Mouse (Mus musculus): ENCODE results near the gene Plagl1. TPM values are rescaled to one million over a fixed set of nuclear protein-coding genes. Genes with fewer than 3 reads are reported as not detected.

Plagl1 gene
- polyA plus RNA-seq, 1 experiment from 2014 or later, result 391 TPM

GRCm38 (mm10) chr10:13155377-13155776 is 95.1 kb downstream of the Plagl1 start:
- Histone ChIP-seq H3K4me3 (ENCODE audit: low read depth, low read length) (no peak overlapping the region), H3K9ac (ENCODE audit: low read depth, low read length) (no peak overlapping the region), H3K4me2 (ENCODE audit: low read depth, low read length) (no peak overlapping the region), H3K9me3 (ENCODE audit: control insufficient read depth, low read length) (no peaks in the 10 kb centered on the region), H3K4me1 (ENCODE audit: control insufficient read depth, insufficient read depth, low read length) (no peaks in the 10 kb centered on the region), H3K36me3 (ENCODE audit: control insufficient read depth, insufficient read depth, low read length) (no peaks in the 10 kb centered on the region), H3K27ac (replicated peaks; ENCODE audit: low read depth, low read length) (no peak overlapping the region), H3K27me3 (replicated peaks; ENCODE audit: control insufficient read depth, insufficient read depth, low read length) (no peaks in the 10 kb centered on the region)
- 78% methylated on average over 5 of the region's 5 CpGs for WGBS
- ATAC-seq (ENCODE audit: low read depth), result no peak
- DNase-seq (ENCODE audit: low spot score), result no peak

DNA sequence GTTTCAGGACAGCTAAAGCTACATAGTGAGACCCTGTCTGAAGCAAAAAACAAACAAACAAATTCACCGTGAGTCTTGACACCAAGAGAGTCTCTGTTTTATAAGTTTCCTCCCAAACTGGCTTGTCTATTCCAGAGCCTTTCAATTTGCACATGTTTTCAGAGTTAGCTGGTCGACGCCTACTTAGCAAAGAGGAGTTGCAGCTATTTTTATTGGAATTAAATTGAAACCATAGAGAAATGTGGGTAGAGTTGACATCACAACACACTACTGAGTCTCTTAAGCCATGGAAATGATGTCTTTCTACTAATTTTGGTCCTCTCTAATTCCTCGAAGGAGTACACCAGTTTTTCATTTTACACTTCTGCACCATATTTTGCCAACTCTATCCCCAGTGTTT is 100.6 kb downstream of the Plagl1 start:
- H3K4me1 ChIP-seq (ENCODE audit: control insufficient read depth, insufficient read depth, low read length), result no peaks in the 10 kb centered on the region
- H3K4me2 ChIP-seq (ENCODE audit: low read depth, low read length), result no peak overlapping the region
- H3K27me3 ChIP-seq (replicated peaks; ENCODE audit: control insufficient read depth, insufficient read depth, low read length), result no peaks in the 10 kb centered on the region
- DNase-seq (ENCODE audit: low spot score), result no peak
- H3K36me3 ChIP-seq (ENCODE audit: control insufficient read depth, insufficient read depth, low read length), result no peaks in the 10 kb centered on the region
- ATAC-seq (ENCODE audit: low read depth), result no peak
- H3K4me3 ChIP-seq (ENCODE audit: low read depth, low read length), result no peak overlapping the region
- H3K9me3 ChIP-seq (ENCODE audit: control insufficient read depth, low read length), result no peaks in the 10 kb centered on the region
- 78% methylated on average over 4 of the region's 4 CpGs for WGBS
- no peak overlapping the region for H3K9ac ChIP-seq (ENCODE audit: low read depth, low read length)
- no peak overlapping the region for H3K27ac ChIP-seq (replicated peaks; ENCODE audit: low read depth, low read length)

- H3K4me2 ChIP-seq (ENCODE audit: low read depth, low read length), result no peak overlapping the region
- no peak for DNase-seq (ENCODE audit: low spot score)
- no peak overlapping the region for H3K27ac ChIP-seq (replicated peaks; ENCODE audit: low read depth, low read length)
- no peaks in the 10 kb centered on the region for H3K4me1 ChIP-seq (ENCODE audit: control insufficient read depth, insufficient read depth, low read length)
- H3K4me3 ChIP-seq (ENCODE audit: low read depth, low read length), result no peak overlapping the region
- WGBS, result 71% methylated on average over 4 of the region's 4 CpGs
- no peak for ATAC-seq (ENCODE audit: low read depth)
- H3K27me3 ChIP-seq (replicated peaks; ENCODE audit: control insufficient read depth, insufficient read depth, low read length), result no peaks in the 10 kb centered on the region
- H3K9me3 ChIP-seq (ENCODE audit: control insufficient read depth, low read length), result no peaks in the 10 kb centered on the region
- H3K9ac ChIP-seq (ENCODE audit: low read depth, low read length), result no peak overlapping the region
- no peaks in the 10 kb centered on the region for H3K36me3 ChIP-seq (ENCODE audit: control insufficient read depth, insufficient read depth, low read length)
Observed at GRCm38 (mm10) chr10:13162031-13162430, 101.7 kb downstream of the Plagl1 start.

- peaks cover 38% of the 10 kb centered on the region for H3K4me1 ChIP-seq (ENCODE audit: control insufficient read depth, insufficient read depth, low read length)
- peak; percentile 92 for DNase-seq (ENCODE audit: low spot score)
- peak overlapping the region; percentile 85 for H3K27ac ChIP-seq (replicated peaks; ENCODE audit: low read depth, low read length)
- no peaks in the 10 kb centered on the region for H3K9me3 ChIP-seq (ENCODE audit: control insufficient read depth, low read length)
- no peaks in the 10 kb centered on the region for H3K27me3 ChIP-seq (replicated peaks; ENCODE audit: control insufficient read depth, insufficient read depth, low read length)
- no peaks in the 10 kb centered on the region for H3K36me3 ChIP-seq (ENCODE audit: control insufficient read depth, insufficient read depth, low read length)
- no peak for ATAC-seq (ENCODE audit: low read depth)
- no peak overlapping the region for H3K9ac ChIP-seq (ENCODE audit: low read depth, low read length)
- H3K4me3 ChIP-seq (ENCODE audit: low read depth, low read length), result no peak overlapping the region
- WGBS, result 40% methylated on average over 5 of the region's 5 CpGs
- H3K4me2 ChIP-seq (ENCODE audit: low read depth, low read length), result no peak overlapping the region
Observed at GRCm38 (mm10) chr10:13168461-13168860, 108.2 kb downstream of the Plagl1 start.

GRCm38 (mm10) chr10:13170739-13171448 is 110.6 kb downstream of the Plagl1 start:
- peak overlapping the region; percentile 85 for H3K27ac ChIP-seq (replicated peaks; ENCODE audit: low read depth, low read length)
- H3K9ac ChIP-seq (ENCODE audit: low read depth, low read length), result no peak overlapping the region
- H3K4me1 ChIP-seq (ENCODE audit: control insufficient read depth, insufficient read depth, low read length), result peaks cover 38% of the 10 kb centered on the region
- no peaks in the 10 kb centered on the region for H3K9me3 ChIP-seq (ENCODE audit: control insufficient read depth, low read length)
- no peak overlapping the region for H3K4me3 ChIP-seq (ENCODE audit: low read depth, low read length)
- H3K27me3 ChIP-seq (replicated peaks; ENCODE audit: control insufficient read depth, insufficient read depth, low read length), result no peaks in the 10 kb centered on the region
- 15% methylated on average over 12 of the region's 12 CpGs for WGBS
- DNase-seq (ENCODE audit: low spot score), result peak; percentile 97
- peak; percentile 78 for ATAC-seq (ENCODE audit: low read depth)
- no peaks in the 10 kb centered on the region for H3K36me3 ChIP-seq (ENCODE audit: control insufficient read depth, insufficient read depth, low read length)
- H3K4me2 ChIP-seq (ENCODE audit: low read depth, low read length), result no peak overlapping the region; the same call in 1 of the 2 replicates

GRCm38 (mm10) chr10:13171461-13171860 is 111.2 kb downstream of the Plagl1 start:
- Histone ChIP-seq H3K36me3 (ENCODE audit: control insufficient read depth, insufficient read depth, low read length) (peaks cover 4% of the 10 kb centered on the region; the same call in 1 of the 2 replicates), H3K27me3 (replicated peaks; ENCODE audit: control insufficient read depth, insufficient read depth, low read length) (no peaks in the 10 kb centered on the region), H3K4me1 (ENCODE audit: control insufficient read depth, insufficient read depth, low read length) (peaks cover 38% of the 10 kb centered on the region), H3K27ac (replicated peaks; ENCODE audit: low read depth, low read length) (peak overlapping the region; percentile 85), H3K4me3 (ENCODE audit: low read depth, low read length) (no peak overlapping the region), H3K9me3 (ENCODE audit: control insufficient read depth, low read length) (no peaks in the 10 kb centered on the region), H3K9ac (ENCODE audit: low read depth, low read length) (no peak overlapping the region), H3K4me2 (ENCODE audit: low read depth, low read length) (no peak overlapping the region; the same call in 1 of the 2 replicates)
- ATAC-seq (ENCODE audit: low read depth) (no peak), DNase-seq (ENCODE audit: low spot score) (no peak)
- WGBS, result 33% methylated on average over 2 of the region's 2 CpGs

DNA sequence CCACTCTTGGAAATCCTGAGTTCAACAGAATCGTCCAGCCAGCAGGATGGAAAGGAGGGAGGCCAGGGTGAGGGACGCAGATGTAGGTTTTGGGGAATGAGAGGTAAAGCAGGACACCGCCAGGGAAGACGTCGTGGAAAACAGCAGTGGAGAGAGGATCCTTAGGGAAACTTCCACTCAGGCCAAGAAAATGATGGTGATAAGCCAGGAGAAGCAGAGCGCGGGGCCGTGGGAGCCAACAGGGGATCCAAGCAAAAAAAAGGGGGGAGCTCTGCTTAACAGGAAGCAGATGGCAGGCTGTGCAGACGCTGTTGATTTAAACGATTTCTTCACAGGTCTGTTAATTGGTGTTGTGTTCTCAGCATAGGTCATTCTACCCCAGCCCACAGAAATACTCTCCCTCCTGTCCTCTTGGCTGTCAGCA is 112.5 kb downstream of the Plagl1 start:
- peaks cover 18% of the 10 kb centered on the region for H3K36me3 ChIP-seq (ENCODE audit: control insufficient read depth, insufficient read depth, low read length)
- ATAC-seq (ENCODE audit: low read depth), result peak; percentile 71
- H3K4me3 ChIP-seq (ENCODE audit: low read depth, low read length), result no peak overlapping the region
- whole genome bisulfite sequencing, result 27% methylated on average over 10 of the region's 10 CpGs
- no peak overlapping the region for H3K9ac ChIP-seq (ENCODE audit: low read depth, low read length)
- H3K27ac ChIP-seq (replicated peaks; ENCODE audit: low read depth, low read length), result peak overlapping the region; percentile 85
- H3K9me3 ChIP-seq (ENCODE audit: control insufficient read depth, low read length), result no peaks in the 10 kb centered on the region
- peaks cover 38% of the 10 kb centered on the region for H3K4me1 ChIP-seq (ENCODE audit: control insufficient read depth, insufficient read depth, low read length)
- no peaks in the 10 kb centered on the region for H3K27me3 ChIP-seq (replicated peaks; ENCODE audit: control insufficient read depth, insufficient read depth, low read length)
- DNase-seq (ENCODE audit: low spot score), result peak; percentile 90
- no peak overlapping the region for H3K4me2 ChIP-seq (ENCODE audit: low read depth, low read length)

- no peak overlapping the region for H3K4me2 ChIP-seq (ENCODE audit: low read depth, low read length)
- peaks cover 15% of the 10 kb centered on the region for H3K4me1 ChIP-seq (ENCODE audit: control insufficient read depth, insufficient read depth, low read length)
- H3K36me3 ChIP-seq (ENCODE audit: control insufficient read depth, insufficient read depth, low read length), result peaks cover 47% of the 10 kb centered on the region
- H3K27me3 ChIP-seq (replicated peaks; ENCODE audit: control insufficient read depth, insufficient read depth, low read length), result no peaks in the 10 kb centered on the region
- WGBS, result 85% methylated on average over 7 of the region's 7 CpGs
- H3K9ac ChIP-seq (ENCODE audit: low read depth, low read length), result no peak overlapping the region
- no peak for ATAC-seq (ENCODE audit: low read depth)
- no peak for DNase-seq (ENCODE audit: low spot score)
- no peaks in the 10 kb centered on the region for H3K9me3 ChIP-seq (ENCODE audit: control insufficient read depth, low read length)
- H3K4me3 ChIP-seq (ENCODE audit: low read depth, low read length), result no peak overlapping the region
- no peak overlapping the region for H3K27ac ChIP-seq (replicated peaks; ENCODE audit: low read depth, low read length)
Observed at GRCm38 (mm10) chr10:13175866-13176265, 115.6 kb downstream of the Plagl1 start.

All from embryonic facial prominence, embryonic 14.5 days (tissue).